Mouse (Mus musculus) stomach, postnatal 0 days (tissue): Measurements from ENCODE around the gene Mcl1.

Experiments used
- CTCF ChIP-seq: IDR thresholded peaks from 2 replicates; pipeline ENCODE4 v1.5.1; 2016; ENCODE audit warnings: antibody characterized with exemption, low read depth, mild to moderate bottlenecking, moderate library complexity
- EP300 ChIP-seq: optimal IDR thresholded peaks from 2 replicates; pipeline ENCODE3; 2016; ENCODE audit warnings: antibody characterized with exemption

- no peak for TF ChIP-seq CTCF
- TF ChIP-seq EP300: no peak
Measured at GRCm38 (mm10) chr3:95627763-95628162, 30.8 kb upstream of the Mcl1 start.
